Mouse (Mus musculus): Measurements from ENCODE around the gene Pias1.

DNA sequence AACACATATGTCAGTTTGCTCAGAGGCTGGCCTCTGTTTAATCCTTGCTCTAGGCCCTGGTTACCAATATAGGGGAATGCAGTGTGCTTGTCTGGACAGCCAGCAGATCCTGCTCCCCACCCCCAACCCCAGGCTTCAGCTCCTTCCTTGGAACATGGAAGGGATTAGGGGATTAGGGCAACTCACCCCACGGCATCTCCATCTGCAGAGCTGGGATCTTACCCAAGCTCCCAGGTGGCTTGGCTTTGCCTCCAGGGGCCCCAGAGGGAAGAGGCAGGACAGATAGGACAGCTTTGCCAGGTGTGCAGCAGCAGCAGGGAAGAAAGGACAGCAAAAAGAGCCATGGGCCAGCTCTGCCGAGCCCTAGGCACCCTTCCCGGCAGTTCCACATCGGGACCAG, 126.9 kb downstream of the Pias1 start:
- TF ChIP-seq ZC3H11A (IDR thresholded peaks at IDR 0.05; ENCODE audit: borderline replicate concordance, low read depth, low read length) (no peak), MAFK (IDR thresholded peaks at IDR 0.05; ENCODE audit: insufficient read depth, low read depth, low read length) (no peak), CHD2 (IDR thresholded peaks at IDR 0.05; ENCODE audit: low read depth, low read length) (no peak), HCFC1 (IDR thresholded peaks at IDR 0.05; ENCODE audit: borderline replicate concordance, insufficient read depth, low read length) (no peak), ZNF384 (IDR thresholded peaks at IDR 0.05; ENCODE audit: low read depth, low read length) (no peak)
